Mouse (Mus musculus): ENCODE measurements at regions not wholly inside any gene's neighbourhood (a gene's known extent, or its start where the extent isn't known, plus 50 kb on each side); places are given as distances from the start of the nearest gene placed in this dataset.

GRCm38 (mm10) chr3:99067168-99067567 lies 73.7 kb upstream of the Wars2 start:
- Histone ChIP-seq H3K9ac (replicated peaks; ENCODE audit: low read depth, low read length) (no peak overlapping the region), H3K27me3 (ENCODE audit: control insufficient read depth, insufficient read depth, low read length) (no peaks in the 10 kb centered on the region), H3K9me3 (replicated peaks; ENCODE audit: control insufficient read depth, low read length) (no peaks in the 10 kb centered on the region), H3K4me1 (ENCODE audit: control insufficient read depth, insufficient read depth) (no peaks in the 10 kb centered on the region), H3K4me3 (ENCODE audit: low read depth, low read length) (no peak overlapping the region), H3K4me2 (ENCODE audit: low read depth, low read length) (no peak overlapping the region), H3K36me3 (replicated peaks; ENCODE audit: control insufficient read depth, insufficient read depth, low read length) (no peaks in the 10 kb centered on the region), H3K27ac (ENCODE audit: low read depth) (no peak overlapping the region)
- no peak for DNase-seq (ENCODE audit: low spot score)
- TF ChIP-seq EP300 (IDR thresholded peaks at IDR 0.05; ENCODE audit: low read depth), result no peak
- no peak for TF ChIP-seq CTCF (IDR thresholded peaks at IDR 0.05; ENCODE audit: low read depth)
- ATAC-seq (ENCODE audit: insufficient read depth, low read depth), result no peak
- 72% methylated on average over 3 of the region's 3 CpGs for WGBS
